Mouse (Mus musculus) cerebellum, adult (tissue): Measurements from ENCODE around the gene 1700020L24Rik.

Experiments
- ATAC-seq: cut with Nextera tagmentation; 2 replicates; pipeline ENCODE4 v1.9.2; 2017; ENCODE audit warnings: mild to moderate bottlenecking, moderate library complexity, mixed read lengths; ENCODE audit not compliant: insufficient number of reproducible peaks, low FRiP score, low TSS enrichment

Gene 1700020L24Rik

GRCm38 (mm10) chr11:83437377-83437776 is at the start of gene 1700020L24Rik:
Gene 1700020L24Rik (plus strand): TSS chr11:83437677.
- no peak for ATAC-seq

- 0 out of 2 replicates have a peak, but pooled peaks have one; percentile 40 for ATAC-seq
Measured at GRCm38 (mm10) chr11:83393062-83393461, 44.4 kb upstream of the 1700020L24Rik start.

GRCm38 (mm10) chr11:83394802-83395439 is 42.6 kb upstream of the 1700020L24Rik start:
- no peak for ATAC-seq

GRCm38 (mm10) chr11:83397626-83398025 is 39.9 kb upstream of the 1700020L24Rik start:
- ATAC-seq = no peak

GRCm38 (mm10) chr11:83398724-83399123 is 38.8 kb upstream of the 1700020L24Rik start:
- no peak for ATAC-seq

GRCm38 (mm10) chr11:83403787-83404186 is 33.7 kb upstream of the 1700020L24Rik start:
- ATAC-seq = no peak

GRCm38 (mm10) chr11:83406391-83406790 is 31.1 kb upstream of the 1700020L24Rik start:
- no peak for ATAC-seq

- no peak for ATAC-seq
Measured at GRCm38 (mm10) chr11:83408242-83408641, 29.2 kb upstream of the 1700020L24Rik start.

GRCm38 (mm10) chr11:83409087-83409754 is 28.3 kb upstream of the 1700020L24Rik start, which contains the start of gene Rasl10b:
Gene Rasl10b (plus strand): TSS chr11:83409137.
- peak; percentile 41 for ATAC-seq

- no peak for ATAC-seq
Measured at GRCm38 (mm10) chr11:83409792-83410291, 27.6 kb upstream of the 1700020L24Rik start.

- no peak for ATAC-seq
Measured at GRCm38 (mm10) chr11:83410510-83410909, 27.0 kb upstream of the 1700020L24Rik start.

GRCm38 (mm10) chr11:83417080-83417479 is 20.4 kb upstream of the 1700020L24Rik start:
- ATAC-seq = no peak

GRCm38 (mm10) chr11:83417708-83418107 is 19.8 kb upstream of the 1700020L24Rik start:
- no peak for ATAC-seq

GRCm38 (mm10) chr11:83418566-83418965 is 18.9 kb upstream of the 1700020L24Rik start:
- ATAC-seq = 0 out of 2 replicates have a peak, but pooled peaks have one; percentile 47

GRCm38 (mm10) chr11:83420338-83420737 is 17.1 kb upstream of the 1700020L24Rik start:
- ATAC-seq = no peak

- no peak for ATAC-seq
Measured at GRCm38 (mm10) chr11:83421305-83421704, 16.2 kb upstream of the 1700020L24Rik start.

GRCm38 (mm10) chr11:83424681-83425080 is 12.8 kb upstream of the 1700020L24Rik start:
- peak; percentile 71; the same call in 1 of the 2 replicates for ATAC-seq

GRCm38 (mm10) chr11:83426964-83427363 is 10.5 kb upstream of the 1700020L24Rik start:
- no peak for ATAC-seq

- ATAC-seq = no peak
Measured at GRCm38 (mm10) chr11:83429355-83429754, 8.1 kb upstream of the 1700020L24Rik start, which contains the start of gene Gas2l2. Gene Gas2l2 (minus strand): TSS chr11:83429455.

GRCm38 (mm10) chr11:83432533-83432932 is 4.9 kb upstream of the 1700020L24Rik start:
- ATAC-seq = no peak

- no peak for ATAC-seq
Measured at GRCm38 (mm10) chr11:83439426-83440060, 2.1 kb downstream of the 1700020L24Rik start.
